In genomic region chr1:59333860-59334561, GRCm38 (mm10) we compare ENCODE assay signal across 8 mouse cellular contexts.
DNase-seq lines count a peak whose midpoint lies in the region; ATAC-seq lines count a peak whose summit lies in the region.

No protein-coding gene starts in this region.

- no peak overlapping the region for H3K4me2 ChIP-seq in forebrain, embryonic 13.5 days

- DNase-seq in left cerebral cortex, postnatal 4 days: peak; percentile 52
- no peak for DNase-seq in left cerebral cortex, postnatal 36 days (ENCODE audit: low spot score in 2 of 2)
- peak; percentile 64 for DNase-seq in limb, embryonic 10.5 days (ENCODE audit: low spot score)
- DNase-seq in skeletal muscle tissue, adult 2 months (ENCODE audit: low read depth, low spot score): peak; percentile 66
- no peak for DNase-seq in testis, postnatal 14 days (ENCODE audit: low spot score)
- no peak for DNase-seq in urinary bladder, postnatal 36 days (ENCODE audit: low spot score in 2 of 2)

- intact Hi-C loops in left cerebral cortex, postnatal 4 days (cut with DNase I): loop anchor here (10.0 kb wide), 1 partner anchor 51 kb away; no protein-coding TSS in a partner anchor
- intact Hi-C loops in left cerebral cortex, postnatal 36 days (cut with DNase I): no loop called here

- no peak overlapping the region for H3K4me3 ChIP-seq in forebrain, embryonic 13.5 days
- H3K4me3 ChIP-seq in limb, embryonic 10.5 days: peak overlapping the region; percentile 19; the same call in 1 of the 2 replicates

- no peaks in the 10 kb centered on the region for H3K9me3 ChIP-seq in forebrain, embryonic 13.5 days (replicated peaks)
- H3K9me3 ChIP-seq in limb, embryonic 10.5 days (replicated peaks): no peaks in the 10 kb centered on the region

- H3K27ac ChIP-seq in forebrain, embryonic 13.5 days: peak overlapping the region; percentile 35
- H3K27ac ChIP-seq in limb, embryonic 10.5 days: peak overlapping the region; percentile 84

- 0 out of 2 replicates have a peak overlapping the region, but pooled peaks have one; percentile 21 for H3K9ac ChIP-seq in forebrain, embryonic 13.5 days

- H3K36me3 ChIP-seq in forebrain, embryonic 13.5 days (ENCODE audit: poor library complexity, severe bottlenecking): no peaks in the 10 kb centered on the region
- no peaks in the 10 kb centered on the region for H3K36me3 ChIP-seq in limb, embryonic 10.5 days

- peaks cover 26% of the 10 kb centered on the region for H3K4me1 ChIP-seq in forebrain, embryonic 13.5 days
- H3K4me1 ChIP-seq in limb, embryonic 10.5 days: peaks cover 55% of the 10 kb centered on the region

- WGBS in forebrain, embryonic 13.5 days: 46% methylated on average over 10 of the region's 10 CpGs
- WGBS in limb, embryonic 10.5 days: 16% methylated on average over 10 of the region's 10 CpGs

- H3K27me3 ChIP-seq in forebrain, embryonic 13.5 days: no peaks in the 10 kb centered on the region
- H3K27me3 ChIP-seq in limb, embryonic 10.5 days (ENCODE audit: low read depth, poor library complexity, severe bottlenecking): no peaks in the 10 kb centered on the region

- ATAC-seq in forebrain, embryonic 13.5 days: no peak
- no peak for ATAC-seq in frontal cortex, adult (ENCODE audit: low TSS enrichment)

Comparison
In these comparisons a context has a peak if more than half of its experiments do, and no peak if none do; other contexts are left out.
1. DNase-seq: peak in left cerebral cortex, postnatal 4 days (single experiment), limb, embryonic 10.5 days (single experiment) and skeletal muscle tissue, adult 2 months (single experiment); none in left cerebral cortex, postnatal 36 days (0 of 2), testis, postnatal 14 days (single experiment) and urinary bladder, postnatal 36 days (0 of 2).